Mouse (Mus musculus): Measurements from ENCODE around the gene Fcna.

DNA sequence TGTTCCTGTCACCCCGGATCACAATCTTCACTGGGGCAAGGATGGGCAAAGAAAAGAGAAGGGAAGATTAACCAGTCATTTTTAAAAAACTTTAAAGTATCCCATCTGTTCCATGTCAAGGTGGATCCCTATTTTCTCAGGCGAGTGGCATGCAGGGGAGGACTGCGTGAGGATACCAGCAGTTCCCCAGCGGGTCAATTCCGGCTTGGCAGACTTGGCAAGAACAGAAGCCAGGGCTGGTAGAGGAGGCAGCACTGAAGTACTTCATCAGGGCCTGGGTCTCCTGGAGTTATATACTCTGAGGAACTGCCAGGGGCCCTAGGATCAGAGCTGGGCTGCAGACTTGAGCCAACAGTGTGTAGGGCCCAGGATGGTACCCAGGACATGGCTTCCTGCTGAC, 25.3 kb downstream of the Fcna start:
- no peak for TF ChIP-seq POLR2A (IDR thresholded peaks at IDR 0.05; ENCODE audit: borderline replicate concordance, extremely low read depth, low read depth, low read length)
- TF ChIP-seq CTCF (IDR thresholded peaks at IDR 0.05; ENCODE audit: insufficient read depth, low read length): no peak

Data from lung, adult 2 months (tissue).